Mouse (Mus musculus): ENCODE measurements at regions not wholly inside any gene's neighbourhood (a gene's known extent, or its start where the extent isn't known, plus 50 kb on each side); places are given as distances from the start of the nearest gene placed in this dataset.
A peak's percentile ranks its signal among the peaks of the same experiment; 100 is the strongest.

- no peaks in the 10 kb centered on the region for H3K9me3 ChIP-seq (replicated peaks; ENCODE audit: low read length)
- peaks cover 34 to 57% of the 10 kb centered on the region in 2 experiments for H3K4me1 ChIP-seq (ENCODE audit: control insufficient read depth in 1 of 2, insufficient read depth in 2 of 2)
- H3K27ac ChIP-seq (ENCODE audit: insufficient read depth, low read depth): peak overlapping the region; percentile 94
- H3K9ac ChIP-seq (ENCODE audit: insufficient read depth, low read depth): peak overlapping the region; percentile 28
- peaks cover 20% of the 10 kb centered on the region for H3K79me2 ChIP-seq (replicated peaks; ENCODE audit: control insufficient read depth, extremely low read depth, insufficient read depth, poor library complexity, severe bottlenecking)
- peak; percentile 86 for DNase-seq (ENCODE audit: extremely low read depth)
- in situ Hi-C loops (cut with MboI; ENCODE audit: low pct_ligation_motif_present, low pct_unique_long_range_greater_than_20kb, low sequenced_read_pairs): loop anchor here (5.0 kb wide), 3 partner anchors 80 to 175 kb away; partner anchors contain the start of gene Cd24a
- H3K36me3 ChIP-seq (replicated peaks in 1 of 2; ENCODE audit: control insufficient read depth in 1 of 2, insufficient read depth in 1 of 2, low read length in 1 of 2): peaks cover 0 to 11% of the 10 kb centered on the region in 2 experiments
- peak overlapping the region; percentile 39 to 63 (median 61) for H3K4me3 ChIP-seq (replicated peaks in 1 of 3; ENCODE audit: low read depth in 2 of 3, low read length in 2 of 3, poor library complexity in 1 of 3)
- no peaks in the 10 kb centered on the region for H3K27me3 ChIP-seq (replicated peaks)
- dilution Hi-C loops (cut with MboI; ENCODE audit: extremely low pct_ligation_motif_present, extremely low pct_unique_long_range_greater_than_20kb, low sequenced_read_pairs): no loop called here
- H3K4me2 ChIP-seq (ENCODE audit: insufficient read depth, low read depth, poor library complexity, severe bottlenecking): peak overlapping the region; percentile 86
- TF ChIP-seq E2F4 (IDR thresholded peaks at IDR 0.05; ENCODE audit: insufficient replicate concordance, low read depth, low read length) (no peak), TBP (conservative IDR thresholded peaks at IDR 0.05; ENCODE audit: low read depth, low read length) (no peak), JUND (conservative IDR thresholded peaks at IDR 0.05; ENCODE audit: low read depth, low read length) (no peak), ETS1 (conservative IDR thresholded peaks at IDR 0.05; ENCODE audit: low read depth, low read length) (peak; percentile 75), MXI1 (IDR thresholded peaks at IDR 0.05; ENCODE audit: low read depth, low read length) (peak; percentile 24; the same call in 1 of the 2 replicates), POLR2AphosphoS2 (IDR thresholded peaks at IDR 0.05; ENCODE audit: low read depth, low read length) (no peak; the same call in 1 of the 2 replicates), MAX (IDR thresholded peaks at IDR 0.05; ENCODE audit: low read length) (peak; percentile 68; the same call in 1 of the 2 replicates), TCF12 (IDR thresholded peaks at IDR 0.05; ENCODE audit: low read depth, low read length) (peak; percentile 70), BHLHE40 (IDR thresholded peaks at IDR 0.05; ENCODE audit: low read depth, low read length) (peak; percentile 98), MYC (IDR thresholded peaks at IDR 0.05; ENCODE audit: low read depth, low read length) (peak; percentile 1; the same call in 1 of the 2 replicates), CTCF (conservative IDR thresholded peaks at IDR 0.05 in 1 of 2, IDR thresholded peaks at IDR 0.05 in 1 of 2; ENCODE audit: low read depth in 2 of 2, low read length in 2 of 2) (no peak), USF1 (IDR thresholded peaks at IDR 0.05; ENCODE audit: low read depth, low read length) (peak; percentile 91), ZNF384 (IDR thresholded peaks at IDR 0.05; ENCODE audit: low read depth, low read length) (peak; percentile 28), USF2 (conservative IDR thresholded peaks at IDR 0.05; ENCODE audit: low read depth, low read length) (peak; percentile 87), CHD2 (IDR thresholded peaks at IDR 0.05; ENCODE audit: low read length) (peak; percentile 92), HCFC1 (IDR thresholded peaks at IDR 0.05; ENCODE audit: low read depth, low read length) (peak; percentile 1; the same call in 1 of the 2 replicates), CHD1 (IDR thresholded peaks at IDR 0.05; ENCODE audit: low read depth, low read length) (no peak), MAZ (IDR thresholded peaks at IDR 0.05; ENCODE audit: low read depth, low read length) (peak; percentile 45; the same call in 1 of the 2 replicates), MEF2A (IDR thresholded peaks at IDR 0.05; ENCODE audit: borderline replicate concordance, low read depth, low read length) (0 out of 2 replicates have a peak, but pooled peaks have one; percentile 27), IRF4 (IDR thresholded peaks at IDR 0.05; ENCODE audit: low read depth, low read length) (peak; percentile 29; the same call in 1 of the 2 replicates), POLR2A (IDR thresholded peaks at IDR 0.05; ENCODE audit: low read depth, low read length) (peak; percentile 65)
Measured at GRCm38 (mm10) chr10:43742085-43743054, 159.2 kb downstream of the Qrsl1 start.
